Mouse (Mus musculus) lung, postnatal 4 days (tissue): ENCODE data around the gene Ascc1.

ENCODE experiments used
- DNase-seq, 2 experiments: peaks; one replicate each; pipeline ENCODE4 v3.0.0; 2021

The Ascc1 gene

DNA sequence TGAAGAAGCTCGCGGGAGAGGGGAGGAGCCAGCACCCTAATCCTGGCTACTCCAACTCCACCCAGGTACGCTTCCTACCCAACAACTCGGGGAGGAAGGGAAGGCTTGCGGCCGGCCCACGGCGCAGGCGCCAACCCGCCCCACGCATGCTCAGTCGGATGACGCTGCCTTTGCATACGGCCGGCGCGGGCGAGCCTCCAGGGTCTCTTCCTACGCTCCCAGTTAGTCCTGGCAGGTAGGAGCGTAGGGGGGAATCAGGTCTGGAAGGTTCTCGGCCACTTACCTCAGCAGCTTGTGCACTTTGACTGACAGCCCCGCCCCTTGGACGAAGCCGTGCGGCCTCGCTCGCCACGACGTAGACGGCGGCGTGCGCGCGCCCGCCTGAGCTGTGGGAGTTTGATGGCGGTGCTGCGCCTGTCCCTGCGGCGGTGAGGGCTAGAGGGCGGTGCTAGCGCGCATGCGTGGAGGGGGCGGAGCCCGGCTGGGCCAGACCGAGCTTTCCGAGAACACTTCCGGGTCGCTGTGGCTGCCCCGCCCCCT lies at the start of gene Ascc1, which contains the start of gene Anapc16:
Gene Ascc1, plus strand, starts transcription at position 133 of the 540 bp plus-strand sequence.
Gene Anapc16, minus strand, starts transcription at position 463 of the 540 bp plus-strand sequence.
- peak; percentile 98 to 99 for DNase-seq

DNA sequence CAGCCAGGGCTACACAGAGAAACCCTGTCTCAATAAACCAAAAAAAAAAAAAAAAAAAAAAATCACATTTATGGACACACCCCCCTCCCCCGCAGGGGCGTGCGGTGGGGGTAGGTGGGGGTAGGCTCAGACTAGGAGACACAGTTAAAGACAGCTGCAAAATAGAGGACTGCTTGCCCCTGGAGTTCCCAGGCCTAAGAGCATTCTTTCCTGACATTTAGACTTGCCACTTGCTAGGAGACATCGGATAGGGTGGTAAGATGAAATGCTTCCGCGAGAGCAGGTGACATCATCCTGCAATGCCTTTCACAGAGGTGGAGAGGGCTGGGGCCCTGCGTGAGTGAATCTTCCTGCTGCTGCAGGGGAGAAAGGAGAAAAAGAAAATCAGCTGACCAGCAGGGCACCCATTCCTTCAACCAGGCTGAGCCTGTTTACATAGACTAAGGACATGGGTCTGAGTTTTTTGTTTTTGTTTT lies 49.0 kb upstream of the Ascc1 start:
- DNase-seq = no peak

DNA sequence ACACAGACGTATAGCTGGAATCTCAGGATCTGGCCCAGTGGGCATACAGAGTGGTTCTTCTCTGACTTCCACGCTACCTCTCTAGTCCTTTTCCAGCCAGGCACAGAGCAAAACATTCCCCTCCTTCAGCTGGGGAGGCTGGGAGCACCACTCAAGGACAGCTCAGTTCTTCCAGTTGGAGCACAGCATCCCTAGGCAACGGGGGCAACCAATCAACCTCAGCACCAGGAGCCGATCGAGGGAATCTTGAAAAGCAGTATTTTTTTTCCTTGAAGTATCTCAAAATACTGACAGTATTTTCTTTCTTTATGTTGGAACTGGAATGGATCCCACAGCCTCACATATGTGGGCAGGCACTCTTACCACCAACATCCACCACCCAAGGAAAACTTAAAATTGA lies 45.9 kb upstream of the Ascc1 start:
- DNase-seq = no peak

DNA sequence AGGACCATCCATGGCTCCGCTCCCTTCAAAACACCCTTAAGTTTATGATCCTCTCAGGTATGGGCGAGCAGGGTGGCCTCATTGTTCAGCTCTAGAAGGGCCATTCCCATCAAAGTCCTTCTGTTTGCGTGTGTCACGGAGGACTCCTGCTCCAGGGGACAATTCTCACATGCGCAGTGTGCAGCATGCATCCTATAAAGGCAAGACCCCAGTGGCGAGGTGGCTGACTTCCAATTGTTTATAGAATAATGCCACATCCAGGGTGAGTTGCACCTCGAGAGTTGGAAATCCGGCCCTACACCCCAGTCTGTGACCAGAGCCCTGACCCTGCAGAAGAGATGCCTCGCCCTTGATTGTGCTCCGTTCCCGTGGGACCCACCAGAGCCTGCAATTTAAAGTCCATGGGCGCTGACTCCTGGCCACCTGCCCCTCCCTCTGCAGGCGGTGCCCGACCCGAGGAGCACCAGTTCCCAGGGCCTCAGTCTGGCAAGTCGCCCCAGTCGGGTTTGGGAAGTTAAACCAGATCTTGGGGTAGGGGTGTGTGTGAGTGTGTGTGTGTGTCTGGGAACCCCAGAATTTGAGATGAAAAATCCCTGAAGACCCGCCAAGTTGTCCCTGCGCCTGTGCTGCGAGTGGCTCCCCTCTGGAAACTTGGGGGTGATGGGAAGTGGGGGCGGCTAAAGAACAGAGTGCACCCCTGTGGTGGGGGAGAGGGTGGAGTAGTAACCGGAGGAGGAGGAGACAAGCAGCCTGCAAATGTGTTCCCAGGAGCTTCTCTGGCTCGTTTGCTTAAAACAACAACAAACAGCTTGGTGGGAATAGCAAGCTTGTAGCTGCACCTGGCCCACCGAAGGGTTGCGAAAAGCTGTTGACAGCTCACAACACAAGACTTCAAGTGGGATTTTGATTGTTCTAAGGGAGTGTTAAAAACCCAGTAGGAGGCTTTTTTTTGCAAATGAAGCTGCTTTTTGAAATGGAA lies 45.1 kb upstream of the Ascc1 start:
- peak in 1 of 2 experiments; percentile 43 for DNase-seq

DNA sequence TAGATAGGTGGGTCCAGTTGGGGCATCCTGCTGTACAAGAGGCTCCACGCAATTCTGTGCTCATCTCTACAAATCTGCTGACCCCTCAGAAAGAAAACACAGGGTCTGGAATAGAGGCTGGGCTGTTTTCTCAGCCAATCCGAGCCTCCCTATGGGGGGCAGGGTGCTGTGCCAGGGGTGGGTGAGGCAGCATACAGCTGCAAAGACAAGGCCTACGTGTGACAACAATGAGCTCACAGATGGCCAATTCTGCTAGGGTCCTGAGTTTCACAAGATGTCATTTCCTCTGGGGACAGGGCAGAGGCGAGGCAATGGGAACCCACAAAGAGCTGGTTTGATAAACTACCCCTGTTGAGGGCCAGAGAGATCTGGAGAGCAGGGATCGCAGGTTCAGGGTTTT lies 44.1 kb upstream of the Ascc1 start:
- DNase-seq = no peak

DNA sequence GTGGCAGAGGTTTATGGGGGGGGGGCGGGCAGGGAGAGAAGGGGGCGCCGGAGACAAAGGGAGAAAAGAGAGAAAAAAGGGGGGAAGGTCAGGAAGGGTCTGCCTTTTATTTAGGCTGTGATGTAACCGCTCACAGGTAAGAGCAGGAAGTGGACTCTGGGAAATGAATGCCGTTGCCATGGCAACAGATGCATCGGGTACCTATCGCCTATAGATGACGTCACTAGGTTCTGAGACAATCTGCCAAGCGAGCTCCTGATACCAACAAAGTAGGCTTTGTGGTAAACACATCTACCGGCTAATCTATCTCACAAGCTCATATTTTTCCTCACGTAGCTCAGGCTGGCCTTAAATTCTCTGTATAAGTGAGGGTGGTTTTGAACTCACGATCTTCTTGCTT lies 43.1 kb upstream of the Ascc1 start:
- no peak for DNase-seq

DNA sequence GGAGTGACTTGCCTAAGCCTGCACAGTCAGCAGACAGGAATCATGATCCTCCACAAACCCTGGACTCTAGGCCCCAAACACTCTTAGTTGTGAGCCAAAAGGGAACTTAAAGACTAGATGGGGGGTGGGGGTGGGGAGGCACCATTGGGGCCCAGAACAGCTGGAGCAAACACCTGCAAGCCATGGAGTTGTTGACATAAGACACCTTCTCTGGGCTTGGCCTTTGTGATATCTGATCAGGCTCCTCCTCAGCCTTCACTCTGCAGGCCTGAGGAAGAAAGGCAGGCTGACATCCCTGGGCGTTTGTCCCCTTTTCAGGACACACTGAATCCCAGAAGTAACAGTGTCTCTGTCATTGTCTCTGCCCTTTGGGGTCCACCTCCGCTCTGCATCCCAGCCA lies 39.0 kb upstream of the Ascc1 start:
- DNase-seq = no peak

DNA sequence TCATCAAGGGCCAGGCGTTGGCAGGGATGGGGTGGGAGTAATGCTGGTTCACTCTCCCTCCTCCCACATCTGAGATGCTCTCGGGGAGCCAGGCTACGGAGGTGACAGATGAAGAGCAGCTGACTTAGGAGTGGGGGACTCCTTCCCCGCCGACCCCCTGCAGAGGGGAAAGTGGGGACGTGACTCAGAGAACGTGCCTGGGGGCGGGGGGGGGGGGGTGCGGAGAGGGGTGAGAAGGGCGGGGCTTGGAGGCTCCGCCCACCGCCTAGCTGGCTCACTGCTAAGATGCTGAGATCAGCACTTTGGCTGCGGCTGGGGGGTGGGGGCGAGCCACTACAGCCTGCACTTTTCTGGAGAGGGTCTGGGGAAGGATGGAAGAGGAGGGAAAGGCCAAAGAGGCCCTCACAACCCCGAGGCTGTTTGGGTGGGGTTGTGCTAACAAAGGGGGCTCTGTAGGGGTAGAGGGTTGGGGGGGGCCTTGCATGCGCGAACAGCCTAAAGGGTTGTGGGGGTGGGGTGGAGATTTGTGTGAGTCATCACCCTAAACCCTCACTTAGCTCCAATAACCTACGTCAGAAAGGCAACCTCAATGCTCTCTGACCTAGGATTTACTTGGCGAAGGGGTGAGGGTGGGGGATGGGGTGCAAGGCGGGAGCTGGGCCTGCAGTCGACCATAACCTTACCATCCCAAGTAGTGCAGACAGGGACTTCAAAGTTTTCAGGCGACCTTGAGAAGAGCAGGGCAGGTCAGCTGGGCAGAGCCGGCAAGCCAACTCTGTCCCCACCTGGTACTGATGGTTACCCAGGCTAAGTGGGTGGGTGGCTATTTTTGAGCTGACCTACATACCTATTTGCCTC lies 37.9 kb upstream of the Ascc1 start:
- DNase-seq = no peak

DNA sequence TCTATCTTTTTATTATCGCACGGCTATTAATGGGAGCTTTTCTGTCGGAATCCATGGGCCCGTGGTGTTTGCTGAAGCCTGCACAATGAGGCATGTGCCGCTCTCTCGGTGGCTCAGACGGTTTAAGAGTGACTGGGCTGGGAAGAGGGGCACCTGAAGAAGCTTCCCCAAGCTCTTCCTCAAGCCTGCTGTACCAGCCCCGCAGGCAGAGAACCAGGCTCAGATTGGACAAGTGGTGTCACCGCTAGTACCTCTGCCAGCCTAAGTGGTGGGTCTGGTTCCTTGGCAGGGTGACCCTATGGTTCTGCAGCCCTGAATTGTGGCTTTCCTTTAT lies 37.3 kb upstream of the Ascc1 start:
- no peak for DNase-seq

DNA sequence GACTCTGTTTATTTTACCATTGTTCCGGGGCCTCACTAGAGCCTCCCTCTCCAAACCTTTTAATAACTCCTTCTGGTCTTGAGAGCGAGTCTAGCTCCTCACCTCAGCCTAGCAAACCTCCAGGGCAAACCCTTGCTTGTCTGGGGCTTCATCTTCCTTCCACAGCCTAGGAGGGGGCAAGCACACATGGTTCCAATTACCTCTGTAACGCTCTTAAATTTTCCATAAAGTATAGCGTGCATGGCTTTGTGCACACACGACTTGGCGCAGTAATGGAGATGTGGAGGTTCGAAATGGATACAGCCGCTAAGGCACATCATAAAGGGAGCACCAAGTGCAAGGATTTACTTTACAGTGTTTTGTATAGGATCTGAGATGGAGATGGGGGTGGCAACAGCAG lies 36.8 kb upstream of the Ascc1 start:
- no peak for DNase-seq

DNA sequence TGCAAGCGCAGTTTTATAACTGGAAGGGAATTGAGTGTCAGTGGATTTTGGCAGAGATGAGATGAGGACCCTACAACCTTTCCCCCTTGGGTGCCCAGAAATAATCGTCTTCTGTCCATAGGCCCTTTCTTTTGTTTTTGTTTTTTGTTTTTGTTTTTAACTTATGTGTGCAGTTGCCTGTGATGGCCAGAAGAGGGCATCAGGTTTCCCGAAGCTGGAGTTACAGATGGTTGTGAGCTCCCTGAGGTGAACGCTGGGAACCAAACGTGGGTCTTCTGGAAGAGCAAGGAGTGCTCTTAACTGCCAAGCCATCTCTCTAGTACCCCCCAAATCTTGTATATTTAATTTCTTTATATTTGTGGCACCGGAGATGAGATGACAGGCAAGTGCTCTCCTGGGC lies 35.9 kb upstream of the Ascc1 start:
- no peak for DNase-seq

DNA sequence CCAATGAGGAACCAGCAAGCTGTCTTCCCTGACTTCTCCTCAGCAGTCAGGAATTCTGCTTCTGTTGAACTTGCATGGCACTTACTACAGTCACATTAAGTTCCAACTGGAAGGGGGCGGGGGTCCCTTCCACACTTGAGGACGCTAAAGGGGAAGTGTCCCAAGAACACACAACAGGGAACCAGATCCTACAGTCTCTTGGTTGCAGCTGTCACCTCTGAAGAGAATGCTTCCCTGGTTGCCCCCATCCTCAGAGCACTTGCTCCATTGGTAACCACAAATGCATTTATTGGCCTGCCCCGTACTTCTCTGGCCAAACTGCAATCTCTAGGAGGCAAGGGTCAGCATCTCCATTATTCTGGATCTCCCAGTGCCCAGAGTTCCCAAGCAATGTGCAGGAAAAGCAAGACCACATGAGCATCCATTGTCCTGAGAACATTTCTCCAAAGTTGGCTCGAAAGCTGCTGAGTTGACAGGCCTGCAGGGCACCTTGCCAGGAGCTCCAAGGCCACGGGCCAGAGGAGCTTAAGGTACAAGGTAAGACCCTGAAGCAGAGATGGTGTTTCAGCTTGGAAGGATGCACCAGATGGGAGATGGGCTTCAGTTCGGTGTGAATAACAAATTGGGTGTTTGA lies 35.2 kb upstream of the Ascc1 start:
- no peak for DNase-seq

DNA sequence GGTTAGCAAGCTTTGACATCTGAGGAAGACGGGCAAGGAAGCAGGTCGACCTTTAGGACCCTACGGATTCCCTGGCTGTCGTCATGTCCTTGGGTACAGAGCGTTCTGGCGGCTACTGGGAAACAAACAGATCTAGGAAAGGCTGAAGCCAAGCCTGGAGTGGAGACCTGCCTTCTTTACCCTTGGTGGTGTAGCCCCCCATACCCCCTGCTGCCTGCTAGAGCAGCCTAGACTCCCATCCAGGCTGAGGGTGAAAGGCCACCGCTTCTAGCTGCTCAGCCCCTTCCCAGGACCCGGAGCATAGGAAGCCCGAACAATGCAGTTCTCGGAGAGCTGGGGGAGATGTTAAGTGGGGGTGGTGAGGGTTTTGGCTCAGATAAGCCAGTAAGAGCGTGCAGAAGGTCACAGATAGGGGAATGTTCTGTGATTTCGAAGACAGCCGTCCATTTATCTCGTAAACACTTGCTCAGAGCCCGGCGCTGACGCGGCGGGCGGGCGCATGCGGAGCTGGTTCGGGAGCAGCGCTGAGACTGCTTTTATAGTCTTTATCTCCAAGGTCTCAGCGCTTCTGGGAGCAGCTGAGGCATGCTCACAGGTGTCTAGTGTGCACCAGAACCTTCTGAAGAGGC lies 32.7 kb upstream of the Ascc1 start:
- DNase-seq = peak; percentile 76 to 77

DNA sequence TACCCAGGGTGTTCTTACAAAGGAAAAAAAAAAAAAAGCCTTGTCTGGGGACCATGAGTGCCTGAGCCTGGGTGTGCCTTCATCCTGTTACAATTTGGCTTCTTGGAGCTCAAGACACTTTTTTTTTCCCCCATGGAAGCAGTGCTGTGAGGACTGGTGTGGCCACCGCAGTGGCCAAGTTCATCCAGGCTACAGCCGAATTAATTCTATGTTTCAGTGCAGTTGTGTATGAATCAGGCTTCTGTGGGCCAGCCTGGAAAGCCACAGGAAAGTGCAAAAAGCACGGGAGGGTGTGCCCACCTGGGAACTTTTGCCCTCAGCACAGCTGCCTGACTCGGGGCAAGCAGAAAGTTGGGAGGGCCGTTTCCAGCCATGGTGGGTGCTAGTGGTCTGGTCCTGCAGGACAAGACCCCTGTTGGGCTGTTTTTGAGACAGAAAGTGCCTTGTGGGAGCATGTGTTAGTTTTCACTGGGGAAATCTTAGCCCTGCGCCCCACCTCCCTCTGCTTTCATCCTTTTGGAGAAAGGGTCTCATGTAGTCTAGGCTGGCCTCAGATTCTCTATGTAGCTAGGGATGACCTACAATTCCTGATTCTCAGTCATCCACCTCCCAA lies 32.0 kb upstream of the Ascc1 start:
- no peak for DNase-seq

DNA sequence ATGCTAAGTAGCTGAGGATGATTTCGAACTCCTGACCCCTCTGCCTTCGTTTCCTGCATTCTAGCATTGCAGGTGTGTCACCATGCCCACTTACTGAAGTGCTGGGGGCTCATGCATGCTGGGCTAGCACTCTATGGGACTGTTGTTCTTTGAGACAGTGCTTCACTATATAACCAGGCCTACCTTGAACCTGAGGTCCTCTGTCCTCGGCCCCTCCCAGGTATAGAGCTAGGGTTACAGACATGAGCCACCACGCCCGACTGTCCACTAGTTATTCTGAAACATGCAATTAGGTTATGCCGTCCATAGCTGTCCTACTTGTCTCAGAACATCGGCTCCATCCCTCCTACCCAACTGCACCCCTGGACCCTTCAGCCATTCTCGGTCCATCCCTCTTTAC lies 30.8 kb upstream of the Ascc1 start:
- DNase-seq = no peak

DNA sequence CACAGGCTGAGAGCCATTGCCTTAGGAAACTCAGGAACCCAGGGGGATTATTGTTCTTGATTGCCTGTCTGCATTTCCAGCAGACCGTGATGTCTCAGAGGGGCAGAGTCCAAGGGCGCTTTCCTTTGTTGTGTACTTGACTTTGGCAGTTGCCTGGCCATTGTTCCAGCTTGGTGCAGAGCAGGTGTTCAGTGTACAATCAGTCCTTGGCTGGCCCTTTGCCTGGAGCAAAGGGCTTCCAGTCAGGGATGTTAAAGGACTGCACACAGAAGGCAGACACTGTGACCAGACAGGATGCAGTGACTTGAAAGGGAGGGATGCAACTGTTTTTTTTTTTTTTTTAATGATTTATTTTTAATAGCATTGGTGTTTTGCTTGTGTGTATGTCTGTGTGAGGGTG lies 30.1 kb upstream of the Ascc1 start:
- peak in 1 of 2 experiments; percentile 52 for DNase-seq

DNA sequence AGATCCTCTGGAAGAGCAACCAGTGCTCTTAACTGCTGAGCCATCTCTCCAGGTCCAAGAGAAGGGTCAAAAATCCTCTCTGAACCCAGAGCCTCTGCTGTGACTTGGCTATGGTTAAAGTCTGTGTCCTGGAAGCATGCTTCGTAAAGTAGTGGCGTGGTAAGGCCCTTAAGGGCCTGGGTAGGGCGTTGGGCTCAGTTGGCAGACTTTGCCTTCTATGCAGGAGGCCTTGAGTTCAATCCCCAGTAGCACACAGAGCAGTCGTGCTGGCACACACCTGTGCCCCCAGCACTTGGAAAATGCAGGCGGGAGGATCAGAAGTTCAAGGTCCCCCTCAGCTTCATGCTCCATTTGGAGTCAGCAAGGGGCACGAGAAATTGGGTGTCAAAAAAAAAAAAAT lies 29.6 kb upstream of the Ascc1 start:
- no peak for DNase-seq

DNA sequence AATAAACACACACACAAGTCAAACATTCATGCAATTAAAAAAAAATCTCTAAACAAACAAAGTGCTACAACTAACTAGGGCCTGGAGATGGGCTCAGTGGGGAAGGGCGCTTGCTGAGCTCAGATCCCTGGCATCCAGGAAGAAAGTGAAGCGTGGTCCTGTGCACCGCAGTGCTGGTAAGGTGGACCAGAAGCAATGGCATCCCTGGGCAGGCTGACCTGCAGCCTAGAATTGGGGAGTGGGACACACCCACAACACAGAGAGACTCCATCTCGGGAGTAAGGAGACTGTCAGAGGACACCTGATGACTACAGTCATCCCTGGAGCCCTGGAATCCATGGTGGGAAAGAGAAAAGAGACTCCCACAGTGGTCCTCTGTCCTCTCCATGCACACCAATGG lies 29.2 kb upstream of the Ascc1 start:
- no peak for DNase-seq

DNA sequence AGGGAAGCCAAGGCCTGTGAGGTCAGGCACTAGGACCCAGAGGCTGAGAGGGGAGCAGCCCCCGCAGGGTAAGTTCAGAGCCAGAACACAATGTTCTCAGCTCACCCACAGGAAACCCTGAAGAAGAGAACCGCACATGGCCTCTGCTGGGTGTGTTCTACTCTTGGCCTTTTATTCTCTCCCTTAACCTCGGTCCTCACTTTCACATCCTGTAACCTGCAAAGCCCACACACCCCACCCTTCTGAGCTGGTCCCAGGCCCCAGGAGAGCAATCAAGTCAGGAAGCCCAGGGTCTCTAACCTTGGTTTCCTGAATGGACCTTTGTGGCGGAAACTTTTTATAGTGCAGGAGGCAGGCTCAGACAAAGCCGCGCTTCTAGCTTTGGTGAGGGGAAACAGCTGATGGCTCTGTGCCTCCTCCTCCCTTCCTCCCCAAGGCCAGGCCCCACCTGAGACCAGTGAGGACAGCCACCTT lies 28.4 kb upstream of the Ascc1 start:
- peak; percentile 64 to 78 for DNase-seq

DNA sequence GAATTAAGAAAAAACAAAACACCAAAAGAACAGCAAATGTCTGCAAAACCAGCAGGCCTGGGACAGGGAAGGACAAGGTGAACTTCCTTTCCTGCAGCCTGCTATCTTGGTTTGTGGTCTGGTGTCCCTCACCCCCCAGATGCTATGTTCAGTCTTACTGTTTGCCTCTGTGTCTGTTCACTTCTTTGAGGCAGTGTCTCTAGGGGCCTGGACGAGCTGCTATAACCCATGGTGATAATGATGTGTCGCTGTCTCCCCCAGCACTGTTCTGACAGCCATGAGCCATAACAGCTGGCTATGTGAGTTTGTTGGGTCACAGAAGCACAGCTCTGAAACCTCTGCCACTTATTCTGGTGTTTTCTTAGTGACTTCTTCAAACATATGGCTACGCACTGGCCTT lies 27.8 kb upstream of the Ascc1 start:
- DNase-seq = peak in 1 of 2 experiments; percentile 75

DNA sequence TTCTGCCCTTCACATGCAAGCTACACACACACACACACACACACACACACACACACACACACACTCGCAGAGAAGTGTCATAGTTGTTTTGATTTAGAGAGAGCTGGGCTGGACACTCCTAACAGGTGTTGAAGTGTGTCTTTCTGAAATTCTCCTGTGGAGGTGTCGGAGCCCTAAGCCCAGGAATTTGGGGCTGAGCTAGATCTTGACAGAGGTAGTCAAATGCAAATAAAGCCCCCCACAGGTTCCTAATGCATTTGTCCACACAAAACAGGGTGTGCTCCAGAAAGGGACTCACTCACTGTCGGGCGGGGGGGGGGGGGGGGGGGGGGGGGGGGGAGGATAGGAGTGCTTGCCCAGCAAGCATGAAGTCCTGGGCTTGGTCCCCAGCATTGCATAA lies 25.5 kb upstream of the Ascc1 start:
- DNase-seq = no peak
